Mouse (Mus musculus): Measurements from ENCODE around the gene Mok. TPM values are rescaled to one million over a fixed set of nuclear protein-coding genes. Genes with fewer than 3 reads are reported as not detected.
A peak's percentile ranks its signal among the peaks of the same experiment; 100 is the strongest.

Mok gene
- polyA plus RNA-seq, 1 experiment: not detected

DNA sequence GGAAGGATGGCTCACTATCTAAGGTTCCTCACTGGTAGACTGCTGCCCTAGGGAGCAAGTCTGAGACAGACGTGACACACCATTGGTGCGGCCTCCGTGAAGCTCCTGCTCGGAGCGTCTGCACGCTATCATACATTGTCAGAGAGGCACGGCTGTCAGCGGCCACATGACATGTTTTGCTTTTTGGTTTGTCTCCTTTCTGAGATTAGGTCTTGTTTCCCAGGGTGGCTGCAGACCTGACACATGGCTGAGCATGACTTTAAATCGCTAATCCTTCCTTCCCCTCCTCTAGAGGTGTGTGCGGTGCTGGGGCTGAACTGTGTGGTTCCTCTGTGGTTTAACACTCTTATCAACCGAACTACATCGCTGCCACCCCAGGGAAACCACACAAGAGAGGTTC lies 10.7 kb upstream of the Mok start:
- TF ChIP-seq GATA1 (IDR thresholded peaks at IDR 0.05; ENCODE audit: low read length) (no peak), TAL1 (IDR thresholded peaks at IDR 0.05; ENCODE audit: low read length) (no peak)
- Histone ChIP-seq H3K36me3 (ENCODE audit: control insufficient read depth) (peaks cover 8% of the 10 kb centered on the region), H3K9me3 (ENCODE audit: control insufficient read depth, low read length) (no peaks in the 10 kb centered on the region), H3K4me1 (ENCODE audit: control insufficient read depth) (peaks cover 47% of the 10 kb centered on the region), H3K4me3 (replicated peaks) (peak overlapping the region; percentile 86), H3K27me3 (ENCODE audit: control insufficient read depth) (no peaks in the 10 kb centered on the region)

GRCm38 (mm10) chr12:110850929-110851256 lies 10.2 kb upstream of the Mok start:
- TF ChIP-seq GATA1 (IDR thresholded peaks at IDR 0.05; ENCODE audit: low read length) (no peak), TAL1 (IDR thresholded peaks at IDR 0.05; ENCODE audit: low read length) (no peak)

DNA sequence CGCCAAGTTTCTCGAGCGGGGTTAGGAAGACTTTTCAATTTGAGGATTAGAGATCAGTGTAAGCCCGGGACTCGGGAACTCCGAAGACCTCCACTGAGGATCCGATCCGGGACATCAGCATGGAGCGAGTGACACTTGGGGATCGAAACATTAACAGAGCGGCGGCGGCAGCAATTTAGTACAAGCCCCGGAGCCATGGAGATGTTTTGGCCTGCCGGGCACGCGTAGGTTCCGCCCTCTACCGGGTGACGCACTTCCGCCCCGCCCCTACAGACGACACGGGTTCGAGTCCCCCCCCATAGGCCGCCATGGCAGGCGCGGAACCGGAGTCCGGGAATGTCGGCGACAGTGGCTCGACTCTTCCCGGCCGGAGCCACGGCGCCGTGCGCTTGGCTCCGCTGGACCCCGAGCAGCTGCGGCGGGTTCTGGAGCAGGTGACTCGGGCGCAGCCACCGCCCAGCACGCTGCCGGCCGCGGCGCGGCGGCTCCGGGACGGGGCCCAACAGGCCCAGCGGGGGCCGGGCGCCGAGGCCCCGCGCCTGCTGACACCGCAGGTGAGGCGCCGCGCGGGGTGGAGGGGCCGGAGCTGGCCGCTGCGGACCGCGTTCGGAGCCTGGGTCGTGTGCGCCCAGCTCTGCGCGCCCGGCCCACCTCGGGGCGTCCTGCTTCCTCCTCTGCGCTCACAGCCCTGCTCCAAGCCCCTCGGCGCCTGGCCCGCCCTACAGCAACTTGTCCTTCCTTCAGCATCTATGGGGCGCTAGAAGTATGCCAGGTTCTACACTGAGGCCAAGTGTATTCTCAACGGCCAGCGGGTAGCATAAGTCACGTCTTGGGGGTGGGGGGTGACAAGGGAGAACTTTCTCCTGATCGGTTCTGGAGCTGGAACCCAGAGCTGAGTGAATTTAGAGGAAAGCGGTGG lies 9.5 kb upstream of the Mok start, which contains the start of gene Zfp839:
Gene Zfp839 (plus strand): TSS at position 244 of the 919 bp plus-strand sequence.
- Histone ChIP-seq H3K36me3 (ENCODE audit: control insufficient read depth) (peaks cover 2% of the 10 kb centered on the region; the same call in 1 of the 2 replicates), H3K4me3 (replicated peaks) (peak within 1 kb of the TSS; percentile 86), H3K9me3 (ENCODE audit: control insufficient read depth, low read length) (no peaks in the 10 kb centered on the region), H3K27me3 (ENCODE audit: control insufficient read depth) (no peaks in the 10 kb centered on the region), H3K4me1 (ENCODE audit: control insufficient read depth) (peaks cover 52% of the 10 kb centered on the region)
- TF ChIP-seq GATA1 (IDR thresholded peaks at IDR 0.05; ENCODE audit: low read length) (no peak), TAL1 (IDR thresholded peaks at IDR 0.05; ENCODE audit: low read length) (no peak)

More at GRCm38 (mm10) chr12:110850929-110851256, 10.2 kb upstream of the Mok start:
- Histone ChIP-seq H3K4me1 (ENCODE audit: control insufficient read depth) (peaks cover 52% of the 10 kb centered on the region), H3K27me3 (ENCODE audit: control insufficient read depth) (no peaks in the 10 kb centered on the region), H3K9me3 (ENCODE audit: control insufficient read depth, low read length) (no peaks in the 10 kb centered on the region), H3K4me3 (replicated peaks) (peak overlapping the region; percentile 86), H3K36me3 (ENCODE audit: control insufficient read depth) (peaks cover 7% of the 10 kb centered on the region)

- TF ChIP-seq GATA1 (IDR thresholded peaks at IDR 0.05; ENCODE audit: low read length) (no peak), TAL1 (IDR thresholded peaks at IDR 0.05; ENCODE audit: low read length) (no peak)
- Histone ChIP-seq H3K4me1 (ENCODE audit: control insufficient read depth) (peaks cover 64% of the 10 kb centered on the region), H3K4me3 (replicated peaks) (peak overlapping the region; percentile 74), H3K27me3 (ENCODE audit: control insufficient read depth) (no peaks in the 10 kb centered on the region), H3K36me3 (ENCODE audit: control insufficient read depth) (no peaks in the 10 kb centered on the region), H3K9me3 (ENCODE audit: control insufficient read depth, low read length) (no peaks in the 10 kb centered on the region)
These were observed 5.5 kb upstream of the Mok start for GRCm38 (mm10) chr12:110846191-110846765.

GRCm38 (mm10) chr12:110845131-110845880 lies 4.6 kb upstream of the Mok start:
- Histone ChIP-seq H3K4me1 (ENCODE audit: control insufficient read depth) (peaks cover 60% of the 10 kb centered on the region), H3K4me3 (replicated peaks) (peak overlapping the region; percentile 74), H3K27me3 (ENCODE audit: control insufficient read depth) (peaks cover 4% of the 10 kb centered on the region), H3K36me3 (ENCODE audit: control insufficient read depth) (no peaks in the 10 kb centered on the region), H3K9me3 (ENCODE audit: control insufficient read depth, low read length) (no peaks in the 10 kb centered on the region)
- TF ChIP-seq GATA1 (IDR thresholded peaks at IDR 0.05; ENCODE audit: low read length) (no peak), TAL1 (IDR thresholded peaks at IDR 0.05; ENCODE audit: low read length) (no peak)

DNA sequence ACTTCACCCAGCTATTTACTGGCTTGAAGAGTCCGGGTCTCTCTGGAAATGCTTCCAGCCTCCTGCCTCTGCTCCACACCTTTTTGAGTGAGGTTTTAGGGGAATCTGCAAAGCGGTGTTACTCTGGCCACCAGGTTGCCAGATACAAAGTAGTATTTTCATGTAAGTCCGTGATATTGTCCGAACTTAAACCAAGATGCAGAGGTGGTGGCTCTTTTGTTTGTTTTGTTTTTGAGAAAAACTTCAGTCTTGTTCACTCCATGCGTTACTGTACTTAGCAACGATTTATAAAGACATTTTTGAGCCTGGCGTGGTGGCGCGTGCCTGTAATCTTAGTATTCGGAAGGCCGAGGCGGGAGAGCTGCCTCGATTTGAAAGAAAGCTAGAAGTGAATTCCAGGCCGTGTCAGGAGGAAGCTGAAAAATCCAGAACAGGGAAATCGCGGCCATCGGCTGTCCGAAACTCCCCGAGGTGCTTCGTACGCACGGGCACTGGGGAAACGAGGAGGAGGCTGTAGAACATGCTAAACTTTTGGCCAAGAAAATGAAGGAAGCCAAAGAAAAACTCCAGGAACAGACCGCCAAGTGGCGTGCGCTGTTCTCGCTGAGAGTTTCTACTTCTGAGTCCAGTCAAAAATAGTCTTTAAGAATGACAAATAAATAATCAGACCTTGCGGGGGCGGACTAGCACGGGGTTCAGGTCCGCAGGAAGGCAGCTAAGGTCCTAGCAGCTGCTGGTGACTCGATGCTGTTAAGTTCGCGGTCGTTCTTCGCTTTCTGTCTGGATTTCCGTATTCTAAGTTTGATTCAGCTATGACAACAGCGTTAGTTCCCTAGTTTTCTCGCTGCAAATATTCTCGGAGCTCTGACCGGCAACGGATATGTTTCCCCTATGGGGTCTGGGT lies 3.7 kb upstream of the Mok start:
- Histone ChIP-seq H3K36me3 (ENCODE audit: control insufficient read depth) (no peaks in the 10 kb centered on the region), H3K4me1 (ENCODE audit: control insufficient read depth) (peaks cover 58% of the 10 kb centered on the region), H3K27me3 (ENCODE audit: control insufficient read depth) (peaks cover 12% of the 10 kb centered on the region), H3K9me3 (ENCODE audit: control insufficient read depth, low read length) (no peaks in the 10 kb centered on the region), H3K4me3 (replicated peaks) (peak overlapping the region; percentile 74)
- TF ChIP-seq TAL1 (IDR thresholded peaks at IDR 0.05; ENCODE audit: low read length) (no peak), GATA1 (IDR thresholded peaks at IDR 0.05; ENCODE audit: low read length) (no peak)

DNA sequence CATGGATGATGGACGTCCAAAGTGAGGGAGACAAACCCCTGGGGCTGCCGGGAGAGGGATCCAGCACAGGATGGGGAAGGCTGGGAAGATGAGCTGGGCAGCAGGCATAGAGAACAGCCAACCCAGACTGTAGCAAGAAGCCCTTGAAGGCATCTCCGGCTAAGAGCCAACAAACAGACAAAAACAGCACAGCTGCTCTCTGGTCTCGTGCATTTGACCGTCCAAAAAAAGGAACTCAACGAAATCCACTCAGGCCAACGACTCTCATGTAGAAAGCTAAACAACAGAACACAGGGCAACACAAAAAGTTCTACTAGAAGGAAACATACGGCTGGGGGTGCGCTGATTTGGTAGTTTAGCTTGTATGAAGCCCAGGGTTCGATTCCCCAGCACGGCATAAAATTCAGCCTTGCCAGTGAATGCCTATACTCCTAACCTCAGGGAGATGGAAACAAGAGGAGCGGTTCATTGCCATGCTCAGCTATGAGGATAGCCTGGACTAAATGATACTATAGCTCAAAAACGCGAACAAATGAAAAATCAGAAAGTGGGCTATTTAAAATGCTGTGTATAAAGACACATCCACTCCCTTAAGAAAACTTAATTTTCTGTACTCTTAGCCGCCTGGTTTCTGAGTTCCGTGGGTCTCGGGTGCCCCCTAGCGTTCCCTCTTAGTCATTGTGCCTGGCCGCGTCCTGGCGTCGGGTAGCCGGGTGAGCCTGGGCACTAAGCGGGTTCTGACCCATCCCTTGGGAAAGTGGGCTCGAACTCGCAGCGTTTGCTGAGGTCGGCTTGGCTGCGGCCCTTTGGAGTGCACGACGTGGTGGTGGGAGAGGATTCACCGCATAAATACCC lies 2.7 kb upstream of the Mok start:
- peaks cover 55% of the 10 kb centered on the region for H3K4me1 ChIP-seq (ENCODE audit: control insufficient read depth)

More for the DNA sequence above, 2.7 kb upstream of the Mok start:
- H3K4me3 ChIP-seq (replicated peaks): peak overlapping the region; percentile 74
- no peak for TF ChIP-seq GATA1 (IDR thresholded peaks at IDR 0.05; ENCODE audit: low read length)
- no peak for TF ChIP-seq TAL1 (IDR thresholded peaks at IDR 0.05; ENCODE audit: low read length)
- no peaks in the 10 kb centered on the region for H3K9me3 ChIP-seq (ENCODE audit: control insufficient read depth, low read length)
- H3K36me3 ChIP-seq (ENCODE audit: control insufficient read depth): no peaks in the 10 kb centered on the region
- H3K27me3 ChIP-seq (ENCODE audit: control insufficient read depth): peaks cover 19% of the 10 kb centered on the region

All from erythroblast, embryonic 14.5 days (primary cell).